Mouse (Mus musculus) left cerebral cortex, adult 18-20 months (tissue): ENCODE measurements around the gene Odf3b. TPM values are rescaled to one million over a fixed set of nuclear protein-coding genes. Genes with fewer than 3 reads are reported as not detected.

ENCODE experiments used
- DNase-seq, 2 experiments: peaks; one replicate each; pipeline ENCODE4 v3.0.0; 2021 to 2022; ENCODE audit warnings: low spot score in 2 of 2, mixed read lengths in 1 of 2
- total RNA-seq, 2 experiments: library from RNA; stranded (reverse); gene quantifications; 2 replicates each; pipeline ENCODE4 v1.2.3; 2021

Gene Odf3b
- total RNA-seq, 2 experiments from 2014 or later: 2.0 to 2.1 TPM

- no peak for DNase-seq
Measured at GRCm38 (mm10) chr15:89339696-89340095, 39.4 kb downstream of the Odf3b start.

- no peak for DNase-seq
Measured at GRCm38 (mm10) chr15:89336422-89336821, 42.7 kb downstream of the Odf3b start.

GRCm38 (mm10) chr15:89334774-89335537, 44.1 kb downstream of the Odf3b start:
- no peak for DNase-seq

- no peak for DNase-seq
Measured at GRCm38 (mm10) chr15:89334271-89334670, 44.8 kb downstream of the Odf3b start, which contains the start of gene Miox. Gene Miox, plus strand, starts transcription at chr15:89334398.

Other genes with a start within 250 kb of the Odf3b start
- gene Mapk12, start 238.6 kb downstream of the Odf3b start, total RNA-seq: 1 to 10 TPM; 7.4 to 9.2 TPM
- 10 to 100 TPM; 49.1 to 55.1 TPM for gene Mapk11, start 229.7 kb downstream of the Odf3b start, total RNA-seq
- 10 to 100 TPM; 47.3 to 54.9 TPM for gene Plxnb2, start 198.5 kb downstream of the Odf3b start, total RNA-seq
- gene Dennd6b, start 182.8 kb downstream of the Odf3b start, total RNA-seq: 10 to 100 TPM; 45.9 to 52.9 TPM
- gene Ppp6r2, start 167.7 kb downstream of the Odf3b start, total RNA-seq: 100 to 1,000 TPM; 155 to 157 TPM
- 100 to 1,000 TPM; 204 to 220 TPM for gene Sbf1, start 64.0 kb downstream of the Odf3b start, total RNA-seq
- not detected for gene Adm2, start 56.6 kb downstream of the Odf3b start, total RNA-seq
- not detected for gene Miox, start 44.9 kb downstream of the Odf3b start, total RNA-seq
- 10 to 100 TPM; 17.8 to 21.2 TPM for gene Lmf2, start 23.6 kb downstream of the Odf3b start, total RNA-seq
- gene Ncaph2, start 23.6 kb downstream of the Odf3b start, total RNA-seq: 100 to 1,000 TPM; 111 to 119 TPM
- 10 to 100 TPM; 27.7 to 28.6 TPM for gene Sco2, start 5.4 kb downstream of the Odf3b start, total RNA-seq
- gene Tymp, start 2.2 kb downstream of the Odf3b start, total RNA-seq: 1 to 10 TPM; 1.5 TPM
- gene Klhdc7b, start 5.6 kb upstream of the Odf3b start, total RNA-seq: 1 to 10 TPM in 1 of 2 experiments, under 1 TPM in 1; 0.82 to 1.0 TPM
- not detected for gene Syce3, start 31.2 kb upstream of the Odf3b start, total RNA-seq
- gene Cpt1b, start 46.6 kb upstream of the Odf3b start, total RNA-seq: 1 to 10 TPM; 1.9 to 2.3 TPM
- 1 to 10 TPM; 1.6 to 2.0 TPM for gene C730034F03Rik, start 50.3 kb upstream of the Odf3b start, total RNA-seq
- gene Gm44502, start 50.4 kb upstream of the Odf3b start, total RNA-seq: under 1 TPM in 1 of 2 experiments, not detected in 1; 0.09 TPM
- gene Chkb, start 50.6 kb upstream of the Odf3b start, total RNA-seq: 10 to 100 TPM; 42.7 to 45.2 TPM
- 100 to 1,000 TPM; 228 to 240 TPM for gene Mapk8ip2, start 74.6 kb upstream of the Odf3b start, total RNA-seq
- gene Arsa, start 98.1 kb upstream of the Odf3b start, total RNA-seq: 10 to 100 TPM; 30.6 to 31.7 TPM
- gene Shank3, start 120.3 kb upstream of the Odf3b start, total RNA-seq: 100 to 1,000 TPM; 220 TPM
- gene Acr, start 189.0 kb upstream of the Odf3b start, total RNA-seq: under 1 TPM; 0.79 to 0.89 TPM
- gene Rabl2, start 212.6 kb upstream of the Odf3b start, total RNA-seq: 10 to 100 TPM; 32.6 to 40.3 TPM